Mouse (Mus musculus) lung, postnatal 0 days (tissue): ENCODE measurements at regions not wholly inside any gene's neighbourhood (a gene's known extent, or its start where the extent isn't known, plus 50 kb on each side); places are given as distances from the start of the nearest gene placed in this dataset.

Experiments
- CTCF ChIP-seq: IDR thresholded peaks from 2 replicates; pipeline ENCODE4 v1.5.1; 2016; ENCODE audit warnings: antibody characterized with exemption, mild to moderate bottlenecking
- EP300 ChIP-seq: IDR thresholded peaks from 2 replicates; pipeline ENCODE4 v1.6.1; 2016; ENCODE audit warnings: antibody characterized with exemption, mild to moderate bottlenecking, control low read depth

DNA sequence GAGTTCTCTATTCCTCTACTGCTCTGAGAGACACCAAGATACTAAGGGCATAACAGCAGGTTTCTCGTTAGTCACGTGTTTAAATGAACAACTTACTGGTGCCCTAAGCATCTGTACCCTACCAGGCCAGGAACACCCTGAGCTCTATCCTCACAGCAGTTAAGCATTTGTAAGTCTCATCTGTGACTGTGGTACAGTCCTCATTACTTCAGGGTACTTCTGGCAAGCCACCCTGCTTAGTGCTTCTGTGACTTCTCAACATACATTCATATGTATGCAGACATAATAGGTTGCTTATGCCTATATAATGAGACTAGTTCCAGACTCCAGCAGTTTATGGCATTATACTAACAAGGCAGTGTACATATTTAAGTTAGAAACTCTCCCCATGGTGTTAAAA, 417.3 kb downstream of the Tns3 start:
- TF ChIP-seq EP300 (no peak), CTCF (no peak)
